Mouse (Mus musculus): ENCODE data around the gene Exosc3.
A peak's percentile ranks its signal among the peaks of the same experiment; 100 is the strongest.

Exosc3 gene

DNA sequence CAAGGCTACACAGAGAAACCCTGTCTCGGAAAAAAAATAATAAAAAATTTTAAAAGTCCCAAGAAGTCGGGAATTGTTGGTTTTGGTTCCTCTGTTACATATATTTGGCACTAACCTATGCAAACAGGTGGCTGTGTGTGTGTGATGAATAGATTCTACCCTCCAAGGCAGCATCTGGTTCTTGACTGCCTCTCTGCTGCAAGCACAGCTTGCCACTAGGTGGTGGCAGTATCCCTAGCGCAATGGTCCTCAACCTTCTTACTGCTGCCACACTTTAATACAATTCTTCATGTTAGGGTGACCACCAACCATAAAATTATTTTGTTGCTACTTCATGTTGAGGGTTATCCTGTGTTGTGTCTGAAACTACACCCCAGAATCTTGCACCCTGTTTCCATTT is 56.2 kb downstream of the Exosc3 start:
- DNase-seq (ENCODE audit: low read depth in 2 of 2, low spot score in 2 of 2): no peak

DNA sequence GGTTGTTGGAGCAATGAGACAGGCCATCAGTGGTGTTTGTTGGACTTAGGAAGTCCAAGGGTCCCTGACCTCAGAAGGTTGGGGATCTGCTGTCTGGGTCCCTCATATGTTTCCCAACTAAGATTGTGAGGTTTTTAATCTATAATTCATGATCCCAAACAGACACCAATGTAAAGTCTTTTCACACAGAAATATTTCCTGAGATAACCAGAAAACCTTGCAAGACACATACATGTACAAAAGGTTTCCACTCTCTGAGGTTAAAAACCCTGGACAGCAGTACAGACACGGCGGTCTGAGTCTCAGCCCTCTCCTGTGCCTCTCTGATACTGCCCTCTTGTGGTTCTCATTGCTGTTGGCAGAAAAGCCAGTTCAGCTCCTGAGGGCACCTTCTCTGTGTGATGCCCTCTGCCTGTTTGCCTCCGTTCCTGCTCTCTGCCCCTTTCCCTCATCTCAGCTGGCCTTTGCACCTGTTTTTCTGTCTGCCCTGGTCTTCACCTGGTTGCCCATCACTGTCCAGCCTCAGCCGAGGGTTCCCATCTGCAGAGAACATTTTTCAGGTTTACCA is 62.5 kb downstream of the Exosc3 start:
- peak; percentile 20 to 44 for DNase-seq (ENCODE audit: low read depth in 2 of 2, low spot score in 2 of 2)

DNA sequence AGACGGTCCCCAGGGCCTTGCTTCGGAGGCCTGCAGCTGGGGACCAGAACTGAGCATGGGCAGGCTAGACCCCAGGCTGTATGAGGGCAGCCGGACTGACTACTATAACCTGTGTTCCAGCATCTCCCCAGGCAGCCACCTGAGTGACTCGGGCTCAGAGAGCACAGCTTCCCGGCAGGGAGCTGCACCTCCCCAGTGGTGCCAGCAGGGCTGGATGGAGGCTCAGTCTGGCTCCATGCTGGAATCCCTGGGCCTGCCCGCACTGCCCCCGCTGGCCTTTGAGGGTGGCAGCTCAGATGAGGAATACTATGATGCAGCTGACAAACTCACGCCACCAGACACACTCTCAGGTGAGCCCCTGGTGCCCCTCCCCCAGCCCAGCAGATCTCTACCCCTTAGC is 63.2 kb downstream of the Exosc3 start:
- DNase-seq (ENCODE audit: low read depth in 2 of 2, low spot score in 2 of 2): no peak

DNA sequence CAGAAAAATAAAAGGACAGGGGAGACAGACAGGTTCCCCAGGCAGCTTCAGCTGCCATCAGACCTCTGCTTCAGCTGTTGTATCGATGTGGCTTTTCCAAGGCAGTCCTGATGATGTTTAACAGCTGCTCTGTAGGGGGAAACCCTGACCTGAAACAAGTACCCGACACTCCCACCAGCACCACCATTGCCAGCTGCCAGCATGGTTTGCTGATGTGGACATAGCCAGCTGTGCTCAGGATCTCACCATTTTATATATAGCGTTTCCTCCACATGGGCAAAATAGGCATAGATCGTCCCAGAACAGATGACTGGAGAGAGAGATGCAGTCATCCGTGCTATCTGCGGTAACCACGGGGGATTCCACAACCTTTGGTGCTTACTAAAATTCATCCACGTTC is 66.8 kb downstream of the Exosc3 start:
- no peak for DNase-seq (ENCODE audit: low read depth in 2 of 2, low spot score in 2 of 2)

DNA sequence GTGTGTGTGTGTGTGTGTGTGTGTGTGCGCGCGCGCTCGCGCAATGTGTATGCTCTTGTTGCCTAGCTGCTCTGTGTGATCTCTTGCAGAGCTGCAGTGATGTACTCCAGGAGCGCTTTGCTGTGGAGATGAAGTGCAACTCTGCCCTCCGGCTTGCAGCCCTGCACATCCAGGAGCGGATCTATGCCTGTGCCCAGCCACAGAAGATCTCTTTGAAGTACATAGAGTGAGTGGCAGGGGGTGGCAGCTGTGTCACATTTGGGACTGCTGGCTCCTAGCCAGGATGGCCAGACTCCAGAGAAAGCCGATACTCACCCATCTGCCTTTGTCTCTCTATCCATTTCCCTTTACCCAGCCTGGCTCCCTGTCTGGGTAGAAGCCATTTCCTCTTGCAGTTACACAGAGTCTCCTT is 71.5 kb downstream of the Exosc3 start:
- no peak for DNase-seq (ENCODE audit: low read depth in 2 of 2, low spot score in 2 of 2)

DNA sequence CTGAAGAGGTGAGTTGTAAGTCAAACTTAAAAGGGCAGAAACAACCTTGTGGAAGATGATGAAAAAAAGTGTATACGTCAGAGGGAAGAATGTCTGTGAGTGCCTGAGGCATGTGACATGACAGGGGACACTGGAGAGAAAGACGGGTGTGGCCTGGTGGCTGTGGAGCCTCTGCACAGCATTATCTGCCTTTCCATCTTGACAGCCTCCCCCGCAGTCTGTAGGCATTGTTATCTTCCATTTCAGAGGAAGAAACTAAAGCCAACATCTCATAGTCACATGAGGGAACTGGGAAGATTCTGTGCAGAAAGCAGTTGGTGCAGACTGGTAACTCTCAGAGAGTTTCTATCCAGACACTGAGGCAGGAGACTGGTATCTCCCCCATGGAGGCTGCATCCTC is 74.6 kb downstream of the Exosc3 start:
- no peak for DNase-seq (ENCODE audit: low read depth in 2 of 2, low spot score in 2 of 2)

Data from CD8-positive naive resting alpha-beta T cell, adult 2 months (primary cell).